Mouse (Mus musculus): ENCODE data around the gene Ttc37. TPM values are rescaled to one million over a fixed set of nuclear protein-coding genes. Genes with fewer than 3 reads are reported as not detected.

The Ttc37 gene
- polyA plus RNA-seq, 1 experiment from 2014 or later = 12.5 TPM

Other genes with a start within 250 kb of the Ttc37 start
- gene Rhobtb3, start 154.8 kb upstream of the Ttc37 start, polyA plus RNA-seq (2014; fragmentation: Nextera tagmentation; extraction: Ambion mirVana) = 18.7 and 19.2 TPM in 2 replicates
- gene Spata9, start 131.6 kb upstream of the Ttc37 start, polyA plus RNA-seq (2014; fragmentation: Nextera tagmentation; extraction: Ambion mirVana) = 0.52 and 0.53 TPM in 2 replicates
- 183 and 193 TPM in 2 replicates for gene Rfesd, start 80.0 kb upstream of the Ttc37 start, polyA plus RNA-seq (2014; fragmentation: Nextera tagmentation; extraction: Ambion mirVana)
- 2.9 and 3.6 TPM in 2 replicates for gene Gpr150, start 41.7 kb upstream of the Ttc37 start, polyA plus RNA-seq (2014; fragmentation: Nextera tagmentation; extraction: Ambion mirVana)
- gene Arsk, start 74 bp upstream of the Ttc37 start, polyA plus RNA-seq (2014; fragmentation: Nextera tagmentation; extraction: Ambion mirVana) = 5.0 and 5.1 TPM in 2 replicates
- not detected in 2 replicates for gene Fam81b, start 206.3 kb downstream of the Ttc37 start, polyA plus RNA-seq (2014; fragmentation: Nextera tagmentation; extraction: Ambion mirVana)

Data from liver, embryonic 11.5 days (tissue).